ENCODE assay signal across 8 mouse cellular contexts in the genomic region with DNA sequence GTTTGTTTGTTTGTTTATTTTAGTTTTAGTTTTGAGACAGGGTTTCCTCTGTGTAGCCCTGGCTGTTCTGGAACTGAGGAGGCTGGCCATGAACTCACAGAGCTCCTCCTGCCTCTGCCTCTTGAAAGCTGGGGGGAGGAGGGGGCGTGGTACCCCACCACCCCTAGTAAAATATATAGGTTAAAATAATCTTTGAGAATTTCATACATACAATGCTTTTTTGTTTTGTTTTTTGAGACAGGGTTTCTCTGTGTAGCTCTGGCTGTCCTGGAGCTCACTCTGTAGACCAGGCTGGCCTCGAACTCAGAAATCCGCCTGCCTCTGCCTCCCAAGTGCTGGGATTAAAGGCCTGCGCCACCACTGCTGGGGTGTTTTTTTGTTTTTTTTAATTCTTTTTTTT. TPM values are rescaled to one million over a fixed set of nuclear protein-coding genes. Genes with fewer than 3 reads are reported as not detected.
DNase-seq lines count a peak whose midpoint lies in the region; ATAC-seq and TF ChIP-seq lines count a peak whose summit lies in the region.
"Not testable (repeated sequence)": the region's sequence is repeated elsewhere in the genome, so short reads cannot be mapped to it uniquely, and the experiment has no call there.

No protein-coding gene starts in this region.

- H3K4me1 ChIP-seq in cerebellum, adult 2 months (ENCODE audit: control insufficient read depth, insufficient read depth, low read length): peaks cover 12% of the 10 kb centered on the region; the same call in 1 of the 2 replicates
- peaks cover 36% of the 10 kb centered on the region for H3K4me1 ChIP-seq in forebrain, embryonic 12.5 days
- peaks cover 46% of the 10 kb centered on the region for H3K4me1 ChIP-seq in heart, embryonic 15.5 days (replicated peaks)
- peaks cover 29% of the 10 kb centered on the region for H3K4me1 ChIP-seq in intestine, embryonic 16.5 days (ENCODE audit: control insufficient read depth, insufficient read depth, low read length)
- H3K4me1 ChIP-seq in limb, embryonic 12.5 days (replicated peaks): peaks cover 34% of the 10 kb centered on the region
- peaks cover 47% of the 10 kb centered on the region for H3K4me1 ChIP-seq in lung, embryonic 15.5 days
- H3K4me1 ChIP-seq in thymus, adult 2 months (replicated peaks; ENCODE audit: control insufficient read depth, insufficient read depth, low read length): peaks cover 25% of the 10 kb centered on the region

- not testable (repeated sequence) for H3K4me3 ChIP-seq in cerebellum, adult 2 months (replicated peaks; ENCODE audit: insufficient read depth, low read depth, low read length); forebrain, embryonic 12.5 days (replicated peaks); heart, embryonic 15.5 days; intestine, embryonic 16.5 days (ENCODE audit: low read length); limb, embryonic 12.5 days (replicated peaks); lung, embryonic 15.5 days; thymus, adult 2 months (ENCODE audit: control insufficient read depth, insufficient read depth, low read length)
- H3K4me3 ChIP-seq in myocyte: peak overlapping the region; percentile 100

- ATAC-seq in forebrain, embryonic 12.5 days (ENCODE audit: low FRiP score); heart, embryonic 15.5 days (replicated peaks; ENCODE audit: insufficient number of reproducible peaks, insufficient read depth, low FRiP score, low read depth); intestine, embryonic 16.5 days; limb, embryonic 12.5 days (ENCODE audit: insufficient number of reproducible peaks, insufficient read depth, low FRiP score, low TSS enrichment, low read depth); lung, embryonic 15.5 days (ENCODE audit: borderline replicate concordance, extremely low read depth, low FRiP score, low TSS enrichment): not testable (repeated sequence)

- not testable (repeated sequence) for DNase-seq in cerebellum, adult 2 months; thymus, adult 2 months

- not testable (repeated sequence) for H3K27me3 ChIP-seq in cerebellum, adult 2 months (ENCODE audit: control insufficient read depth, insufficient read depth, low read length); forebrain, embryonic 12.5 days; heart, embryonic 15.5 days; intestine, embryonic 16.5 days (replicated peaks; ENCODE audit: control insufficient read depth, insufficient read depth, low read length); limb, embryonic 12.5 days; lung, embryonic 15.5 days; myocyte (ENCODE audit: control insufficient read depth, insufficient read depth, insufficient read length); thymus, adult 2 months (ENCODE audit: control insufficient read depth, insufficient read depth, low read length)

- not testable (repeated sequence) for H3K36me3 ChIP-seq in forebrain, embryonic 12.5 days (replicated peaks); heart, embryonic 15.5 days; intestine, embryonic 16.5 days (ENCODE audit: control insufficient read depth, insufficient read depth, low read length); limb, embryonic 12.5 days; lung, embryonic 15.5 days; myocyte (ENCODE audit: control insufficient read depth, insufficient read depth); thymus, adult 2 months (ENCODE audit: control insufficient read depth, insufficient read depth, low read length)

- not testable (repeated sequence) for TF ChIP-seq POLR2A in cerebellum, adult 2 months (IDR thresholded peaks at IDR 0.05; ENCODE audit: borderline replicate concordance, insufficient read depth, low read length); myocyte (IDR thresholded peaks at IDR 0.05; ENCODE audit: insufficient read length, low read depth); thymus, adult 2 months (IDR thresholded peaks at IDR 0.05; ENCODE audit: control insufficient read depth, extremely low read depth, insufficient read depth, low read length, poor library complexity)

- not testable (repeated sequence) for H3K9me3 ChIP-seq in forebrain, embryonic 12.5 days; heart, embryonic 15.5 days (replicated peaks); intestine, embryonic 16.5 days (ENCODE audit: control insufficient read depth, low read length); limb, embryonic 12.5 days; lung, embryonic 15.5 days

- H3K27ac ChIP-seq in cerebellum, adult 2 months (ENCODE audit: insufficient read depth, low read length): peak overlapping the region; percentile 54
- H3K27ac ChIP-seq in forebrain, embryonic 12.5 days: peak overlapping the region; percentile 98; the same call in 1 of the 2 replicates
- H3K27ac ChIP-seq in heart, embryonic 15.5 days: peak overlapping the region; percentile 97
- peak overlapping the region; percentile 99 for H3K27ac ChIP-seq in intestine, embryonic 16.5 days (ENCODE audit: low read length)
- H3K27ac ChIP-seq in limb, embryonic 12.5 days: peak overlapping the region; percentile 99; the same call in 1 of the 2 replicates
- peak overlapping the region; percentile 96 for H3K27ac ChIP-seq in lung, embryonic 15.5 days
- peak overlapping the region; percentile 95; the same call in 1 of the 2 replicates for H3K27ac ChIP-seq in thymus, adult 2 months (ENCODE audit: control insufficient read depth, insufficient read depth, low read length)

- TF ChIP-seq CTCF in cerebellum, adult 2 months (IDR thresholded peaks at IDR 0.05; ENCODE audit: borderline replicate concordance, insufficient read depth, low read depth, low read length); thymus, adult 2 months (IDR thresholded peaks at IDR 0.05; ENCODE audit: borderline replicate concordance, control insufficient read depth, extremely low read depth, insufficient read depth, low read length, poor library complexity): not testable (repeated sequence)

- H3K4me2 ChIP-seq in forebrain, embryonic 12.5 days; intestine, embryonic 16.5 days (ENCODE audit: low read depth, low read length); limb, embryonic 12.5 days; lung, embryonic 15.5 days: not testable (repeated sequence)
- H3K4me2 ChIP-seq in heart, embryonic 15.5 days: peak overlapping the region; percentile 39; the same call in 1 of the 2 replicates
- peak overlapping the region; percentile 97 for H3K4me2 ChIP-seq in myocyte (ENCODE audit: low read depth)

- peaks cover 26% of the 10 kb centered on the region for H3K79me2 ChIP-seq in myocyte (ENCODE audit: control insufficient read depth, insufficient read depth)

- not testable (repeated sequence) for H3K9ac ChIP-seq in forebrain, embryonic 12.5 days; heart, embryonic 15.5 days; limb, embryonic 12.5 days (replicated peaks); lung, embryonic 15.5 days
- H3K9ac ChIP-seq in intestine, embryonic 16.5 days (ENCODE audit: low read depth, low read length): 0 out of 2 replicates have a peak overlapping the region, but pooled peaks have one; percentile 70

- not testable (repeated sequence) for H3ac ChIP-seq in myocyte (ENCODE audit: control insufficient read depth, insufficient read length)

- 81% methylated on average over 4 of the region's 4 CpGs for WGBS in cerebellum, adult 2 months
- 90% methylated on average over 4 of the region's 4 CpGs for WGBS in forebrain, embryonic 12.5 days
- 89% methylated on average over 4 of the region's 4 CpGs for WGBS in heart, embryonic 15.5 days
- 93% methylated on average over 4 of the region's 4 CpGs for WGBS in intestine, embryonic 16.5 days
- WGBS in limb, embryonic 12.5 days: 89% methylated on average over 4 of the region's 4 CpGs
- 94% methylated on average over 4 of the region's 4 CpGs for WGBS in lung, embryonic 15.5 days
- 93% methylated on average over 4 of the region's 4 CpGs for WGBS in thymus, adult 2 months

RNA-seq across cellular contexts. Expression of a gene that starts 2.2 kb away (rescaled TPM):
- polyA plus RNA-seq in cerebellum, adult 2 months (2012; rRNA removed): 1,009 and 1,093 TPM in 2 replicates
- polyA plus RNA-seq in forebrain, embryonic 12.5 days (2016; fragmentation: Nextera tagmentation; extraction: Ambion mirVana): 1,113 and 1,114 TPM in 2 replicates
- 782 and 963 TPM in 2 replicates for polyA plus RNA-seq in heart, embryonic 15.5 days (2015; fragmentation: Nextera tagmentation; extraction: Ambion mirVana)
- 897 and 920 TPM in 2 replicates for polyA plus RNA-seq in intestine, embryonic 16.5 days (2015; fragmentation: Nextera tagmentation; extraction: Ambion mirVana)
- polyA plus RNA-seq in limb, embryonic 12.5 days (2016; fragmentation: Nextera tagmentation; extraction: Ambion mirVana): 1,024 and 1,053 TPM in 2 replicates
- polyA plus RNA-seq in lung, embryonic 15.5 days (2015; fragmentation: Nextera tagmentation; extraction: Ambion mirVana): 1,173 and 1,218 TPM in 2 replicates
- polyA plus RNA-seq in myocyte (2012; fragmentation: generic; extraction: Trizol): 878 TPM
- 585 and 598 TPM in 2 replicates for polyA plus RNA-seq in thymus, adult 2 months (2012; rRNA removed)

RNA-seq across cellular contexts. Expression of a gene that starts 3.1 kb away (rescaled TPM):
- polyA plus RNA-seq in cerebellum, adult 2 months (2012; rRNA removed): 0.28 and 0.41 TPM in 2 replicates
- 0.91 and 0.97 TPM in 2 replicates for polyA plus RNA-seq in forebrain, embryonic 12.5 days (2016; fragmentation: Nextera tagmentation; extraction: Ambion mirVana)
- polyA plus RNA-seq in heart, embryonic 15.5 days (2015; fragmentation: Nextera tagmentation; extraction: Ambion mirVana): 0.30 and 0.48 TPM in 2 replicates
- polyA plus RNA-seq in intestine, embryonic 16.5 days (2015; fragmentation: Nextera tagmentation; extraction: Ambion mirVana): 0.18 and 0.24 TPM in 2 replicates
- 0.39 and 0.46 TPM in 2 replicates for polyA plus RNA-seq in limb, embryonic 12.5 days (2016; fragmentation: Nextera tagmentation; extraction: Ambion mirVana)
- 0.56 and 0.73 TPM in 2 replicates for polyA plus RNA-seq in lung, embryonic 15.5 days (2015; fragmentation: Nextera tagmentation; extraction: Ambion mirVana)
- polyA plus RNA-seq in myocyte (2012; fragmentation: generic; extraction: Trizol): 1.9 TPM
- polyA plus RNA-seq in thymus, adult 2 months (2012; rRNA removed): 0.18 TPM in 1 of 2 replicates, not detected in the other

RNA-seq across cellular contexts. Expression of a gene that starts 41.7 kb away (rescaled TPM):
- 19.6 and 21.4 TPM in 2 replicates for polyA plus RNA-seq in cerebellum, adult 2 months (2012; rRNA removed)
- 16.5 and 17.1 TPM in 2 replicates for polyA plus RNA-seq in forebrain, embryonic 12.5 days (2016; fragmentation: Nextera tagmentation; extraction: Ambion mirVana)
- 7.0 and 10.4 TPM in 2 replicates for polyA plus RNA-seq in heart, embryonic 15.5 days (2015; fragmentation: Nextera tagmentation; extraction: Ambion mirVana)
- polyA plus RNA-seq in intestine, embryonic 16.5 days (2015; fragmentation: Nextera tagmentation; extraction: Ambion mirVana): 8.3 and 10.2 TPM in 2 replicates
- polyA plus RNA-seq in limb, embryonic 12.5 days (2016; fragmentation: Nextera tagmentation; extraction: Ambion mirVana): 16.1 and 16.5 TPM in 2 replicates
- polyA plus RNA-seq in lung, embryonic 15.5 days (2015; fragmentation: Nextera tagmentation; extraction: Ambion mirVana): 9.9 and 11.7 TPM in 2 replicates
- polyA plus RNA-seq in myocyte (2012; fragmentation: generic; extraction: Trizol): 17.2 TPM
- polyA plus RNA-seq in thymus, adult 2 months (2012; rRNA removed): 31.7 and 32.4 TPM in 2 replicates

RNA-seq across cellular contexts. Expression of a gene that starts 49.2 kb away (rescaled TPM):
- 37.1 and 39.1 TPM in 2 replicates for polyA plus RNA-seq in cerebellum, adult 2 months (2012; rRNA removed)
- polyA plus RNA-seq in forebrain, embryonic 12.5 days (2016; fragmentation: Nextera tagmentation; extraction: Ambion mirVana): 37.4 and 43.0 TPM in 2 replicates
- 36.5 and 40.7 TPM in 2 replicates for polyA plus RNA-seq in heart, embryonic 15.5 days (2015; fragmentation: Nextera tagmentation; extraction: Ambion mirVana)
- 58.2 and 58.3 TPM in 2 replicates for polyA plus RNA-seq in intestine, embryonic 16.5 days (2015; fragmentation: Nextera tagmentation; extraction: Ambion mirVana)
- 40.3 and 40.7 TPM in 2 replicates for polyA plus RNA-seq in limb, embryonic 12.5 days (2016; fragmentation: Nextera tagmentation; extraction: Ambion mirVana)
- 35.6 and 39.2 TPM in 2 replicates for polyA plus RNA-seq in lung, embryonic 15.5 days (2015; fragmentation: Nextera tagmentation; extraction: Ambion mirVana)
- polyA plus RNA-seq in myocyte (2012; fragmentation: generic; extraction: Trizol): 24.8 TPM
- polyA plus RNA-seq in thymus, adult 2 months (2012; rRNA removed): 22.7 and 26.4 TPM in 2 replicates

RNA-seq across cellular contexts. Expression of a gene that starts 51.3 kb away (rescaled TPM):
- polyA plus RNA-seq in cerebellum, adult 2 months (2012; rRNA removed): 16.8 and 19.9 TPM in 2 replicates
- polyA plus RNA-seq in forebrain, embryonic 12.5 days (2016; fragmentation: Nextera tagmentation; extraction: Ambion mirVana): 31.5 and 38.7 TPM in 2 replicates
- polyA plus RNA-seq in heart, embryonic 15.5 days (2015; fragmentation: Nextera tagmentation; extraction: Ambion mirVana): 54.8 and 68.1 TPM in 2 replicates
- 59.9 and 73.1 TPM in 2 replicates for polyA plus RNA-seq in intestine, embryonic 16.5 days (2015; fragmentation: Nextera tagmentation; extraction: Ambion mirVana)
- 36.0 and 36.5 TPM in 2 replicates for polyA plus RNA-seq in limb, embryonic 12.5 days (2016; fragmentation: Nextera tagmentation; extraction: Ambion mirVana)
- polyA plus RNA-seq in lung, embryonic 15.5 days (2015; fragmentation: Nextera tagmentation; extraction: Ambion mirVana): 61.2 and 65.6 TPM in 2 replicates
- polyA plus RNA-seq in myocyte (2012; fragmentation: generic; extraction: Trizol): 28.6 TPM
- 75.3 and 80.7 TPM in 2 replicates for polyA plus RNA-seq in thymus, adult 2 months (2012; rRNA removed)
